Mouse (Mus musculus): Measurements from ENCODE around the gene Gng2. TPM values are rescaled to one million over a fixed set of nuclear protein-coding genes. Genes with fewer than 3 reads are reported as not detected.

Gene Gng2
- polyA plus RNA-seq, 1 experiment, result 5.8 TPM

DNA sequence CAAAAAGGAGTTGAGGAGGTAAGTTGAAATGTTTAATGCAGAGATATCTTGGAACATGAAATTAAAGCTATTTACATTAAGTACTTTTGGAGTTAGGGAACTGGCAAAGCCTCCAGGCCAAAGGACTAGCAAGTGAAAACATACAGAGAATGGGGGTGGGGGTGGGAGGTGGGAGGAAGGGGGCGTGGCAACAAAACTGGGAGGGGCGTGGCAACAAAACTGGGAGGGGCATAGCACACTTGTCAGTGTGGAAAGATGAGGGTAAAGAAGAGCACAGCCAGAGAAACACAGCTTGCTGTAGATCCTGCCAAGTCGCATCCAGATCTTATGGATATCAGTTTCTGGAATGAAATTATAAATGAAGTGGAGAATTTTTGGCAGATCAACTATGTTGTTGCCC is 30.0 kb upstream of the Gng2 start:
- Histone ChIP-seq H3K27me3 (ENCODE audit: control insufficient read depth, insufficient read depth, insufficient read length) (no peaks in the 10 kb centered on the region), H3K36me3 (ENCODE audit: control insufficient read depth, insufficient read depth) (no peaks in the 10 kb centered on the region)

DNA sequence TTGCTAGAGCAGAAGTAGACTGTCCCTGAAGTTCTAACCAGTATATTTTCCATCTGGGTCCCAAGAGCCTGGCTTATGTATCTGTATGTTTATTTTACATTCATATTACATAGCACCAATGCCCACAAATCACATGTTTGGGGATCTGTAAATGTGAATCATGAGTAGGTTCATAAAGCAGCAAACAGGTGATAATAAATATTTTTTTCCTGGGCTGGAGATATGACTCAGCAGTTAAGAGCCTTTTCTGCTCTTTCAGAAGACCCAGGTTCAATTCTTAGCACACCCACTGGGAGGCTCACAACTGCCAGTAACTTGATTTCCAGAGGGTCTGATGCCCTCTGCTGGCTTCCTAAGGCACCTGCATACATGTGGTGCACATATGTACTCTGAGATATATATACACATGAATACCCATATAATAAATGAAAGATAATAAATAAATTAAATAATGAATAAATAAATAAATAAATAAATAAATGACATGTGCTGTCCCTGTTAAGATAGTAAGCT is 27.4 kb upstream of the Gng2 start:
- no peaks in the 10 kb centered on the region for H3K79me2 ChIP-seq (ENCODE audit: control insufficient read depth, insufficient read depth)
- no peaks in the 10 kb centered on the region for H3K27me3 ChIP-seq (ENCODE audit: control insufficient read depth, insufficient read depth, insufficient read length)
- H3K4me3 ChIP-seq (ENCODE audit: insufficient read depth, poor library complexity, severe bottlenecking), result no peak overlapping the region
- H3K79me3 ChIP-seq (ENCODE audit: low read depth), result no peaks in the 10 kb centered on the region
- TF ChIP-seq MYOG (IDR thresholded peaks at IDR 0.05; ENCODE audit: control insufficient read depth, extremely low read depth, insufficient read length) (no peak), MYOD1 (IDR thresholded peaks at IDR 0.05; ENCODE audit: control insufficient read depth, insufficient read length, low read depth) (no peak), USF1 (IDR thresholded peaks at IDR 0.05; ENCODE audit: low read depth) (no peak), CTCF (IDR thresholded peaks at IDR 0.05; ENCODE audit: control insufficient read depth, insufficient read depth, insufficient read length) (no peak), FOSL1 (IDR thresholded peaks at IDR 0.05; ENCODE audit: insufficient read depth, low read length, poor library complexity, severe bottlenecking) (no peak), CEBPB (IDR thresholded peaks at IDR 0.05; ENCODE audit: low read depth) (no peak), MAX (IDR thresholded peaks at IDR 0.05) (no peak)
- H3ac ChIP-seq (ENCODE audit: control insufficient read depth, insufficient read length, low read depth), result no peak overlapping the region
- no peaks in the 10 kb centered on the region for H3K36me3 ChIP-seq (ENCODE audit: control insufficient read depth, insufficient read depth)

More for the DNA sequence above, 30.0 kb upstream of the Gng2 start:
- no peaks in the 10 kb centered on the region for H3K79me3 ChIP-seq (ENCODE audit: low read depth)
- H3K79me2 ChIP-seq (ENCODE audit: control insufficient read depth, insufficient read depth), result no peaks in the 10 kb centered on the region
- H3K4me3 ChIP-seq (ENCODE audit: insufficient read depth, poor library complexity, severe bottlenecking), result no peak overlapping the region
- TF ChIP-seq MYOD1 (IDR thresholded peaks at IDR 0.05; ENCODE audit: control insufficient read depth, insufficient read length, low read depth), result no peak
- TF ChIP-seq USF1 (IDR thresholded peaks at IDR 0.05; ENCODE audit: low read depth), result no peak
- no peak for TF ChIP-seq FOSL1 (IDR thresholded peaks at IDR 0.05; ENCODE audit: insufficient read depth, low read length, poor library complexity, severe bottlenecking)
- TF ChIP-seq MAX (IDR thresholded peaks at IDR 0.05), result no peak
- no peak for TF ChIP-seq MYOG (IDR thresholded peaks at IDR 0.05; ENCODE audit: control insufficient read depth, extremely low read depth, insufficient read length)
- no peak for TF ChIP-seq CEBPB (IDR thresholded peaks at IDR 0.05; ENCODE audit: low read depth)
- no peak for TF ChIP-seq CTCF (IDR thresholded peaks at IDR 0.05; ENCODE audit: control insufficient read depth, insufficient read depth, insufficient read length)
- no peak overlapping the region for H3ac ChIP-seq (ENCODE audit: control insufficient read depth, insufficient read length, low read depth)

DNA sequence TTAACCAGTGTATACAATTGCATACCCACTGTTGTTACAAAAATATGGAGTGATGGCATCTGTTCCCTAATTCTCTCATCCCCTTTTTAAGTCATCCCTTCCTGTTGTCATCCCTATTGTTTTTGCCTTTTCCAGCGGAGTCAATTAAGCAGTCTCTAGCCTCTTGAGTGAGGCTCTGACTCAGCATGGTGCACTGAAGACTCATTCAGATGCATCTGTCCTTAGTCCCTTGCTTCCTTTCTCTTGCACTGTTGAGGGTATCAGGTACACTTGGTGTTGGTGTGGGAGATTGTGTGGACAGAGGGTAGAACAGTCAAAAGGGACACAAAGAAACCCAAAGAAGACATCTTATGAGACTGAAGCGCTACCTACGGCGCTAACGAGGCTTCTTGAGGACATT is 19.4 kb upstream of the Gng2 start:
- no peaks in the 10 kb centered on the region for H3K79me2 ChIP-seq (ENCODE audit: control insufficient read depth, insufficient read depth)
- no peak for TF ChIP-seq MYOD1 (IDR thresholded peaks at IDR 0.05; ENCODE audit: control insufficient read depth, insufficient read length, low read depth)
- TF ChIP-seq MAX (IDR thresholded peaks at IDR 0.05), result no peak
- no peak for TF ChIP-seq MYOG (IDR thresholded peaks at IDR 0.05; ENCODE audit: control insufficient read depth, extremely low read depth, insufficient read length)
- no peak for TF ChIP-seq CTCF (IDR thresholded peaks at IDR 0.05; ENCODE audit: control insufficient read depth, insufficient read depth, insufficient read length)
- TF ChIP-seq CEBPB (IDR thresholded peaks at IDR 0.05; ENCODE audit: low read depth), result no peak
- TF ChIP-seq USF1 (IDR thresholded peaks at IDR 0.05; ENCODE audit: low read depth), result no peak
- no peak for TF ChIP-seq FOSL1 (IDR thresholded peaks at IDR 0.05; ENCODE audit: insufficient read depth, low read length, poor library complexity, severe bottlenecking)
- H3K36me3 ChIP-seq (ENCODE audit: control insufficient read depth, insufficient read depth), result no peaks in the 10 kb centered on the region
- H3ac ChIP-seq (ENCODE audit: control insufficient read depth, insufficient read length, low read depth), result no peak overlapping the region
- H3K27me3 ChIP-seq (ENCODE audit: control insufficient read depth, insufficient read depth, insufficient read length), result peaks cover 4% of the 10 kb centered on the region
- H3K79me3 ChIP-seq (ENCODE audit: low read depth), result no peaks in the 10 kb centered on the region
- H3K4me3 ChIP-seq (ENCODE audit: insufficient read depth, poor library complexity, severe bottlenecking), result no peak overlapping the region

DNA sequence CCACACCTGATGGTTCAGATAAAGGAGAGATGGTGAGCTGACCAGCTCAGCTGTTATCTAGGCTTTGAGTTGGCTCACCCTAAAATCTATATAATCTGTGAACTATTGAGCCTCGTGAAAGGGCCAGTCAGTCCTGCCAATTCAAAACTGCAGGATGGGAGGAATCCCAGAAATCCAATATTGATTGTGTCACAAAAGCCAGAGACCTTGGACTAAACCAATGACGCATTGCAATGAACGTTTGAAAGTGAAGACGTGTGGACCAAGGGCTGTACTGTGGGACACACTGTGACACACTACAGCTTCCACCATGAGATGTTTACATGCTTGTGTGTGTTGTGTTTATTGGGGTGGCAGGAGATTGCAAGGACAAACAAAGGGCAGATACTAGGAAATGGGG is 18.5 kb upstream of the Gng2 start:
- Histone ChIP-seq H3K79me3 (ENCODE audit: low read depth) (no peaks in the 10 kb centered on the region), H3K4me3 (ENCODE audit: insufficient read depth, poor library complexity, severe bottlenecking) (no peak overlapping the region), H3K79me2 (ENCODE audit: control insufficient read depth, insufficient read depth) (no peaks in the 10 kb centered on the region), H3ac (ENCODE audit: control insufficient read depth, insufficient read length, low read depth) (no peak overlapping the region), H3K27me3 (ENCODE audit: control insufficient read depth, insufficient read depth, insufficient read length) (peaks cover 4% of the 10 kb centered on the region), H3K36me3 (ENCODE audit: control insufficient read depth, insufficient read depth) (no peaks in the 10 kb centered on the region)
- TF ChIP-seq MAX (IDR thresholded peaks at IDR 0.05) (no peak), FOSL1 (IDR thresholded peaks at IDR 0.05; ENCODE audit: insufficient read depth, low read length, poor library complexity, severe bottlenecking) (no peak), MYOG (IDR thresholded peaks at IDR 0.05; ENCODE audit: control insufficient read depth, extremely low read depth, insufficient read length) (no peak), CEBPB (IDR thresholded peaks at IDR 0.05; ENCODE audit: low read depth) (no peak), MYOD1 (IDR thresholded peaks at IDR 0.05; ENCODE audit: control insufficient read depth, insufficient read length, low read depth) (no peak), USF1 (IDR thresholded peaks at IDR 0.05; ENCODE audit: low read depth) (no peak), CTCF (IDR thresholded peaks at IDR 0.05; ENCODE audit: control insufficient read depth, insufficient read depth, insufficient read length) (no peak)

DNA sequence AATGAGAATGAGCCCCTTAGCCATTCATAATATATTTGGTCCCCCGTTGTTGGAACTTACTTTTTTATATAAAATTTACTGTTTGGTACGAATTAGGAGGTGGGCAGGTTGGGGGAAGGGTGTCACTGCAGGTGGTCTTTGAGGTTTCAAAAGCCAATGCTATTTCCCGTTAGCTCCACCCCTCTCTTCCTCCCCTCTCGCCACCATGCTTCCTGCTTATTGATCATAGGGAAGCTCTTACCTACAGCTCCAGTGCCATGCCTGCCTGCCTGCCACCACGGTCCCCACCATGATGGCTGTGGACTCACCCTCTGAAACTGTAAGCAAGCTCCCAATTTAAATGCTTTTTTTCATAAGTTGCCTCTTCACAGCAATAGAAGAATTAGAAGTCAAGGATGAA is 16.6 kb upstream of the Gng2 start:
- H3K27me3 ChIP-seq (ENCODE audit: control insufficient read depth, insufficient read depth, insufficient read length), result peaks cover 4% of the 10 kb centered on the region
- H3K79me2 ChIP-seq (ENCODE audit: control insufficient read depth, insufficient read depth), result no peaks in the 10 kb centered on the region
- no peak overlapping the region for H3K4me3 ChIP-seq (ENCODE audit: insufficient read depth, poor library complexity, severe bottlenecking)
- no peaks in the 10 kb centered on the region for H3K79me3 ChIP-seq (ENCODE audit: low read depth)
- TF ChIP-seq MYOD1 (IDR thresholded peaks at IDR 0.05; ENCODE audit: control insufficient read depth, insufficient read length, low read depth) (no peak), MYOG (IDR thresholded peaks at IDR 0.05; ENCODE audit: control insufficient read depth, extremely low read depth, insufficient read length) (no peak), CTCF (IDR thresholded peaks at IDR 0.05; ENCODE audit: control insufficient read depth, insufficient read depth, insufficient read length) (no peak), MAX (IDR thresholded peaks at IDR 0.05) (no peak), CEBPB (IDR thresholded peaks at IDR 0.05; ENCODE audit: low read depth) (no peak), USF1 (IDR thresholded peaks at IDR 0.05; ENCODE audit: low read depth) (no peak), FOSL1 (IDR thresholded peaks at IDR 0.05; ENCODE audit: insufficient read depth, low read length, poor library complexity, severe bottlenecking) (no peak)
- no peak overlapping the region for H3ac ChIP-seq (ENCODE audit: control insufficient read depth, insufficient read length, low read depth)
- H3K36me3 ChIP-seq (ENCODE audit: control insufficient read depth, insufficient read depth), result no peaks in the 10 kb centered on the region

DNA sequence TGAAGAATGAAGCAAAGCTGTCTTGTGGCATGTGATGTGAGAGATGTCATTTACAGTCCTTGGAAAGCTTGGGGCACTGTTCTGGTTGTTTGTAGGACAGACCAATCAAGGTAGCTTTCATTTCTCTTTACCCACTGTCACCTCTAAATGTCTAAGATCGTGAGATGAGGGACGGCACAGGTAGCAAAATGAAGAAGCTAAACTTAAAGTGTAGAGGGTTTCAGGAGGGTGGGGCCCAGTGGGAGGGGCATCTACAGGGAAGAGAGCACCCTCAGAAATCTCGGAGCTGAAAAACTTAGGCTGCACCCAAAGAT is 16.1 kb upstream of the Gng2 start:
- no peak overlapping the region for H3ac ChIP-seq (ENCODE audit: control insufficient read depth, insufficient read length, low read depth)
- no peak overlapping the region for H3K4me3 ChIP-seq (ENCODE audit: insufficient read depth, poor library complexity, severe bottlenecking)
- H3K79me3 ChIP-seq (ENCODE audit: low read depth), result no peaks in the 10 kb centered on the region
- peaks cover 4% of the 10 kb centered on the region for H3K27me3 ChIP-seq (ENCODE audit: control insufficient read depth, insufficient read depth, insufficient read length)
- no peak for TF ChIP-seq MAX (IDR thresholded peaks at IDR 0.05)
- TF ChIP-seq MYOG (IDR thresholded peaks at IDR 0.05; ENCODE audit: control insufficient read depth, extremely low read depth, insufficient read length), result no peak
- TF ChIP-seq MYOD1 (IDR thresholded peaks at IDR 0.05; ENCODE audit: control insufficient read depth, insufficient read length, low read depth), result no peak
- TF ChIP-seq USF1 (IDR thresholded peaks at IDR 0.05; ENCODE audit: low read depth), result no peak
- TF ChIP-seq CEBPB (IDR thresholded peaks at IDR 0.05; ENCODE audit: low read depth), result no peak
- TF ChIP-seq CTCF (IDR thresholded peaks at IDR 0.05; ENCODE audit: control insufficient read depth, insufficient read depth, insufficient read length), result no peak
- no peak for TF ChIP-seq FOSL1 (IDR thresholded peaks at IDR 0.05; ENCODE audit: insufficient read depth, low read length, poor library complexity, severe bottlenecking)
- H3K36me3 ChIP-seq (ENCODE audit: control insufficient read depth, insufficient read depth), result no peaks in the 10 kb centered on the region
- H3K79me2 ChIP-seq (ENCODE audit: control insufficient read depth, insufficient read depth), result no peaks in the 10 kb centered on the region
